Mouse (Mus musculus): ENCODE measurements at regions not wholly inside any gene's neighbourhood (a gene's known extent, or its start where the extent isn't known, plus 50 kb on each side); places are given as distances from the start of the nearest gene placed in this dataset.

DNA sequence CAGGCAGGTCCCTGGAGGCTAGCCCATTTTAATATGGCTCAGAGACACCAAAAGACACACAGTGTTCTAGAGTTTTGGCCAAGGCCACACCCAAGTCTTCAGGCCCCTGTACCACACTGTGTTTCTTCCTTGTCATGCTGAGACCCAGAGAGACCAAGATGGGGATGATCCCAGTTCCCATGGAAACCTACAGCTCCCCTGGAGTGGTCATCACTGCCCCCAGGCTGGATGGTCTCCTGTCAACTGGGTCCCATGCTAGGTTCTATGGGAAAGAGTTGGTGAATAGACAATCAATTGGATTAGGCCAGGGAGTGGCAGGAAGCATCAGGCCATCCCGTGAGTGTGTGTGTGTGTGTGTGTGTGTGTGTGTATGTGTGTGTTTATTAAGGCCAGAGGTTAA lies 80.5 kb upstream of the Tle3 start:
- no peak for DNase-seq (ENCODE audit: extremely low spot score)

DNA sequence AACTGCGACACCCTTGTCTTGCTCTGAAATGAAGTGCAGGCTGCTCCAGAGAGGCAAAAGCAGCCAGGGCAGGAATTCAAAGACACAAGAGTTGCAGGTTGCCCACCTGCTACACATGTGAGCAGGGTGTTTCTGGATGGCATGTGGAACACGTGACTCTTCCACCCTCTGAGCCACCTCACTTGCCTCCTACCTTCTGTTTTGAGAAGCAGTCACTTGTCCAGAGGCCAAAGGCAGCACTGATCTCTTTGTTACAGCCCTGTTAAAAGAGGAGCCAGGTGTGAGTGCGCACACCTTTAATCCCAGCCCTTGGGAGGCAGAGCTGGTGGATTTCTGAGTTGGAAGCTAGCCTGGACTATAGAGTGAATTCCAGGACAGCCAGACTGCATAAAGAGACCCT lies 79.7 kb upstream of the Tle3 start:
- DNase-seq (ENCODE audit: extremely low spot score) = no peak

DNA sequence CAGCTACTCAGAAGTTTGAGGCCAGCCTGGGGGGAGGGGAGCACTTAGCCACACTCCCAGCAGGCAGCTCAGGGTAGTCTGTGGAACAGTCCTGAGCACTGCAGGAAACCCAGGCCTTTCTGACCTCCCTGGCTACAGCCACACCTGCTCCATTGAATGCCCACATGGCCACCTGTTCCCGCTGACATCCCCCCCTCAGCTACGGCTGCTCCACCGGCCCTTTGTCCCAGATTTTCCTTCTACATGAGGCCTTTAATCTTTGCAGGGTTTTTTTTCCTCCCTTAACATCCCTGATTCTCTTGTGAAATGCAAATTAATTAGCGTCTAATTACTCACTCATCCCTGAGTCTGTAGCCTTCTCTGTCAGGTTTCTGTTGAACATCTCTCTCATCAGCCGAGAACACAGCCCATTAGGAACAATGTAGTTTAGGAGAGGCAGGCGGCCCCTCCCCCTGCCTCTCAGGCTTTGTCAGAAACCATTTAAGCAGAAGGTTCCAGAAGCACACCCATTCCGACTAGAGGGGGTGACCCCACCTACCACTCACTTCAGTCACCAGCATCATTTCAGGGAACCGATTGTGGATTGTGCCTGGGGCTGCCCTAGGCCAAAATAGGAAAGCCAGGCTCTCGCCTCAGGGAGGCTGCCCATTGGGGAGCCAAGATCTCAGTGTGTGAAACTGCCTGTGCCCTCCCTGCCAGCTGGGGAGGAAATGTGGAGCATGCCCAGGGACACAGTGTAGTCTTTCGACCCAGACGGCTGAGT lies 78.8 kb upstream of the Tle3 start:
- DNase-seq (ENCODE audit: extremely low spot score) = no peak

DNA sequence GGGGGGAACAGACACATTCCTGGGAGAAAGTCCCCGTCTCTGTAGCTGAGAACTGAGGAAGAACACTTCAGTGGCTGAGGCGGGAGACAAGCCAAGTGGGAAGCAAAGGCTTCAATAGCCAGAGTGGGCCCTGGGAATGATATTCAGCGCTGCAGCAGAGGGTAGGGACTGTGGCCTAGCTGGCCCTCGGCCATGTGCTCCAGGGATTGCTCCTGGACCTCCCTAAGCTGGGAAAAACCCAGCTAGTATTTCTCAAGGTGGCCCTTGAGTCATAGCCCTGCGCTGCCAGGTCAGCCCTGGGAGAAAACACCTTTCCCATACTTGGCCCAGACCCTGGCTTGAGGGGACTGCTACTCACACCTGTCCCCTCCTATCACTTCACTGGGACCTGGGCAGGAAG lies 77.2 kb upstream of the Tle3 start:
- no peak for DNase-seq (ENCODE audit: extremely low spot score)

DNA sequence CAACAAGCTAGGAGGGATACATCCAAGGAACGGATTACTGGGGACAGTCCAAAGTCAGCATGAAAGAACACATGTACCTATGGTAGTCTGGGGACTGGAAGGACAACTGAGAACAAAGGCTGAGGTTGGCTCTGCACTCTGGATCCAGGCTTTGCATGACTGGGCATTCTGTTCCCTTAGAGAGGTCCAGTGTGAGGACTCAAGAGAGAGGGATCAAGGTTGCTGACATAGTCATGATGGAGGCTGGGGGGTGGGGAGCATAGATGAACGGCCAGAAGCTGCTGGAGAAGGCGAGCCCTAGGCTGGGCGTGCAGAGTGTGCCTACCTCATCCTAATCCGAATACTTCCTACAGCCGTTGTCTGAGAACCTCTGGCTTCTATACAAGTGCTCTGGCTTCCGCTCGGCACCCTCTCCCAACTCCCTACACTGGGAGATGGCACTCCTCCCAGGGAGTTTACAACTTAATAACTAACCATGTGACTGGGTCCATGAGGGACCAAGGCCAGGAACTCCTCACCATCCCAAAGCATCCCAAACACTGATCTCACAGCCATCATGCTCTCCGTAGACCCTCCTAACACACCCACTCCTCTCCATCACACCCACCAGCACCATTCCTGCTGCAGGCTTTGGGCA lies 75.7 kb upstream of the Tle3 start:
- no peak for DNase-seq (ENCODE audit: extremely low spot score)

DNA sequence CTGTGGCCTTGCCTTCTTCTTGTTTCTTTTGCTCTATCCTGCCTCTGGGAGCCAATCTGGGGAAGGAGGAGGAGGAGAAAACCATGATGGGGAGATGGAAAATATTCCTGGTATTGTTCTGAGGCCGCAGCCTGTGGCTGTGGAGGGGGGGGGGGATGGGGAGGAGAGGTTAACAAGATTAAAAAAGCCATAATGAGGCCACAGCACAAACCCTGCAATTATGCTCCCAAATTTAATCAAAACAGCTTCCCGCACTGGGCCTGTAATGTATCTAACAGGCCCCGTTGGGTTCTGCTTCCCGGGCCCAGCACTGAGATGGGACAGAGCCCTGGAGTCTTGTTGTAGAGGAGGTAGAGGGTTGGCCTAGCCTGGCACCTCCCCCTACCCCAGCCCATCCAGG lies 74.8 kb upstream of the Tle3 start:
- DNase-seq (ENCODE audit: extremely low spot score) = no peak

DNA sequence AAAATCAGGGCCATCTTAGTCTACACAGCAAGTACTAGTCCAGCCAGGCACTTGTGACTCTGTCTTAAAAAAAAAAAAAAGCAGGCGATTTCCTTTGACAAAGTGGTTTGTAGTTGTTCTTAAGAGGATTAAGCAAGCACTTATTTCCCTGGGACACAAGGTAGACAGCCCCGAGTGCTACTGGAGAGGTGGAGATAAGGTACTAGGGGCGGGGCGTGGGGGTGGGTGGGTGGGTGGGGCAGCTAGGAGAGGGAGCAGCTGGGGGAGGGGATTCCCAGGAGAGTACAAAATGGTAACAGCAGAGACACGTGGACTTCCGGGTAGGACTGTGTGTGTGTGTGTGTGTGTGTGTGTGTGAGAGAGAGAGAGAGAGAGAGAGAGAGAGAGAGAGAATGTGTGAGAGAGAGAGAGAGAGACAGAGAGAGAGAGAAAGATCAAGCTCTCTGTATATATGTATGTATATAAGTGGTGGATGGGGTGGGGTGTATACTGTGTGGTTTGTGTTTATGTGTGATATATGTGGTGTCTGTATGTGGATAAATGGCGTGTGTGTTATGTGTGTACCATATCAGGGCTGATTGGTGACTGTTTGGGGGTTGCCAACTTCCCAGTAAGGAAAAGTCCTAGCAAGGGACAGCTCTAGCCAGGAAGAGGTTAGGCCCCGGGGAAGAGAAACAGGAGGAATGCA lies 72.1 kb upstream of the Tle3 start:
- no peak for DNase-seq (ENCODE audit: extremely low spot score)

DNA sequence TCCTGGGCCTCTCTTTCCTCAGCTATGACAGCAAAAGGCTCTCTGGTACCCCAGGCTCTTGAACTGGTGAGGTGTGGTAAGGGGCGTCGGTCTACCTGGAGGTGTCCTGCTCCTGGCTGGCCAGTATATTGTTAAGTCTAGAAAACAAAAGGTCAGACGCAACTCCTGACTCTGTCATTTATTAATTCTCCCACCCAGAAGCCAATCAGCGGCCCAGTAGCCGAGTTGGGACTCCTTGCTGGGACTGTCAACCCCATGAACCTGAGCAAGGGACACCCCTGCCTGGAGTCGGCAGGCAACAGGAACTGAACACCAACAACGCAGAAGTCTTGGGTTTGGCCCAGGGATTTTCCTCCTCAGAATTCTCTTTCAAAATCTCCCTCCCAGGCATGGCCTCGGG lies 71.1 kb upstream of the Tle3 start:
- no peak for DNase-seq (ENCODE audit: extremely low spot score)

DNA sequence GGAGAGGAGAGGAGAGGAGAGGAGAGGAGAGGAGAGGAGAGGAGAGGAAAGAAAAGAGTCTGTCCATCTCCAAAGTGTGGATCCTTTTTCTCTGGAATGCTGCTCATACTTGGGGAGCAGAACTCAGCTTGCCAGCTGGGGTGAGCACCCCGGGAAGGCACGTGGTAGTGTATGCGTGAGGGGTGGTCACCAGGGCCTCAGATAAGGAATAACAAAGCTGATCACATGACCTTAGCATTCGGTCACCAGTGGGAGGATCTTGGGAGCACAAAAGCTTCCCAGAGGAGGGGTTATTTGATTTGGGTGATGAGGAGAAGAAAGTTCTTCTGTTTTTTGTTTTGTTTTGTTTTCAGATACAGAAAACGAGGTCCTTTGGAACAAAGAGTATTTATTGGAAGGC lies 69.4 kb upstream of the Tle3 start:
- DNase-seq (ENCODE audit: extremely low spot score) = no peak

DNA sequence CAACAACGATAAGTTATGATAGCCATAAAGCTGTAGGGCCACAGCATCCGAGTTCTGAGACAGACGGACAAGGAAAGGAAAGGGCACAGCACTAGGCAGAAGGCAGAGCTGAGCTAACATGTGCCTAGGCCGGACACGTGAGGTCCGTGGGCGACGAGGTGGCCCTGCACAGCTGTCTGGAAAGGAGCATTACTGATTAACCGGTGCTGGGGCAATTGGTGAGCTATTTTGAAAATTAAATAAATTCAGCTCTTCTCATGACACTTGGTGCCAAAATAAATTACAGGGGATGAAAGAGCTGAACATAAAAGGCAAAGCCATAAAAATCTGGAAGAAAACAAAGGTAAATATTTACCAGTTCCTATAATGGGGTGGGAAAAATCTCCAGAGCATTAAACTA lies 65.9 kb upstream of the Tle3 start:
- no peak for DNase-seq (ENCODE audit: extremely low spot score)

DNA sequence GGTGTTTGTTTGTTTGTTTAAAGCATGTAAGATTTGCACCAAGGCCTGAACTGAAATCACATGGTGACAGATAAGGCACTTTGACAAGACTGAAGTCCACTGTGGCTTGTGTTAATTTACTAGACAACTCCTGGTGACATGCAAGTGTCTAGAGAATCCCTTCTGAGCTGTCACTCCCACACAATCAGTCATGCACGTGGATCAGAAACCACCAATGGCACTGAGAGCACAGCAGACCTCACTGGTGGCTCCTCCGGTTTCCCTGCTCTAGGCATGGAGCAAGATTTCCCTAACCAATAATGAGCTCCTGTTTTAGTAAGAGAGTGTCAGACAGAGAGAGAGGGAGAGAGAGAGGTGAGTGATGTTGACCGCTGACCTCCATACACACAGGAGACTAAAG lies 63.1 kb upstream of the Tle3 start:
- DNase-seq (ENCODE audit: extremely low spot score) = peak; percentile 27

DNA sequence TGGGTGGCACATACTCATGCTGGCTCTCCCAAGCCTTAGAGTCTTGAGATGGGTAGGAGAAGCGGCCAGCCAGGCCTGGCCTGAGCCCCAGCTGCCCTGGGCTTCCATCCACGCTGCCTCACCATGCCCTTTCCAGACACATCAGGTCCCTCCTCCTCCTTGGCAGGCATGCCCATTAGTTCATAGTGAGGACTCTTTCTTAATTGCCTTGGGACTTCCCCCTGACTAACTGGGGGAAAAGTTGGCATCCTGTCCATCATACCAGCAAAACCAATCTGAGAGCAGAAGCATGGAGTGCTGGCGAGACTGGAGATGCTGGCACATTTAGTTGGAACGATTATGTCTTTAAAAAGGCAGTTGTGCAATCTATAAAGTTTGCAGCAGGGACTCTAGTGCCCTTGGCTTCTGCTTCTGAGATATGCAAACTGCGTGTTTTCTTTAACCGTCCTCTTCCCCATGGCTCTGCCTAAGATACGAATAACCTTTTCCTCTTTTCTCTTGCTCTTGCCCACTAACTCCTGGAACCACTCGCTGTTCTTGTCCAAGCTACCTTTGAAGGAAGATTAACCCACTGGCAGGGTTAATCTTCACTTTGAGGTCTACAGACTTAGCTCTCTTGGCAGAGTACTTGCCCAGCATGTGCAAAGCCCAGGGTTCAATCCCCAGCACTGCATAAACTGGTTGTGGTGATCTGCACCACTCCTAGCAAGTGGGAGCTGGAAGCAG lies 62.2 kb upstream of the Tle3 start:
- DNase-seq (ENCODE audit: extremely low spot score) = no peak

DNA sequence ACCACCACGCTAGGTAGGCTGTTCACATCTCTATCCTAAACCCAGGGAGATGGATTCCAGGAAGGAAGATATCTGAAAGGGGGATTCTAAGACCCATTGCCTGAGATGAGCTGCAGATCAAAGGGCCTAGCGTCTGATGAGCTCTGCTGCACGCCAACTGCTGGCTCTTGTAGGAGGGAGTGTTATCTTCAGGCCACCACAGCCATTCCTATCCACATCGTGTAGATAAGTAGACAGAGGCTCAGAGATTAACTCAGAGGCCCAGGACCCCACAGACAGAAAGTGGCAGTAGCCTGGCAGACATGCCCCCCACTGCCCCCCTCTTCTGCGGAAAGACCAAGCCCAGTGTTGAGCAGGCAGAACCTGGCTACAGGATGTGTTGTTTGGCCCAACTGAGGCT lies 61.6 kb upstream of the Tle3 start:
- DNase-seq (ENCODE audit: extremely low spot score) = no peak

DNA sequence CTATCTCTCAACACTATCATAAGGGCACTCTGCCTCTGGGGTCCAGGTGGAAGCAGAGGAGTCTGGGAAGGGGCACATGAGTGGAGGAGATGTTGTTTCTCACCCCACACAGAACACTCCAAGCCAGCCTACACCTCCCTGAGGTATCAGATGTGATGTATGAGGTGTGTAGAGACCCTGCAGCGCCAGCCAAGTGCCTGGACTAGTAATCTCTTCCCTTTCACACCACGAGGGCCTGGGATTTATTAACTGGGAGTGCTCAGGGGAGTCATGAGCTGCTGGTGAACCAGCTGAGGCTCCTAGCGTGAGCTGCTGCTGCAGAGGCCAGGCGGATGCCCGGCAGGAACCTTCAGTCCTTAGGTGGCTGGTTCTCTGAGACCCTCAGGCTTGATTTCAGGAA lies 60.6 kb upstream of the Tle3 start:
- DNase-seq (ENCODE audit: extremely low spot score) = no peak

DNA sequence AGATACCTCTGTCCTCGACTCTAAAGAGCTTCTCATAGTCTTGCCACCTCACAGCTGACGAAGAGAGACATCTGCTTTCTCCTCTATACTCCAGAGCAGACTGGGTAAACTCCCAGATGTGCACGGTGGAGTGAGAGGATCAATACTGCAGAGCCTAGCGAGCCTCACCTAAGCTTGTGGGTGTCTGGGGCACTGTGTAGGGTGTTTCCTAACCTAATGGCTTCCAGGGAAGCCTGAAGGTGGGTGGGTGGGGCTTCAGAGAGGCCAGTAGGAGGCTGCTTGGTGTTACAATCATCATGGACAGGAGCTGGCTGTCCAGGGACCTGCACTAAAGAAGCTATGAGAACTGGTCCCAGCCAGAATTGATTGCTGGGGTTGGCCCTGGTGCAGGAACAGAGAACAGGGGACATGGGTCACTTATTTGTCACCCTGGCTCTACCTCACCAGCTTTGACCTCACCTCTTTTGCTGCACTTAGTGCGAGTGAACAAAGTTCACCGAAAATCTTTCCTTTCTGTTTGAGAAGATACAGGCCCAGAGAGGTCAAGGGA lies 57.5 kb upstream of the Tle3 start:
- DNase-seq (ENCODE audit: extremely low spot score) = no peak

DNA sequence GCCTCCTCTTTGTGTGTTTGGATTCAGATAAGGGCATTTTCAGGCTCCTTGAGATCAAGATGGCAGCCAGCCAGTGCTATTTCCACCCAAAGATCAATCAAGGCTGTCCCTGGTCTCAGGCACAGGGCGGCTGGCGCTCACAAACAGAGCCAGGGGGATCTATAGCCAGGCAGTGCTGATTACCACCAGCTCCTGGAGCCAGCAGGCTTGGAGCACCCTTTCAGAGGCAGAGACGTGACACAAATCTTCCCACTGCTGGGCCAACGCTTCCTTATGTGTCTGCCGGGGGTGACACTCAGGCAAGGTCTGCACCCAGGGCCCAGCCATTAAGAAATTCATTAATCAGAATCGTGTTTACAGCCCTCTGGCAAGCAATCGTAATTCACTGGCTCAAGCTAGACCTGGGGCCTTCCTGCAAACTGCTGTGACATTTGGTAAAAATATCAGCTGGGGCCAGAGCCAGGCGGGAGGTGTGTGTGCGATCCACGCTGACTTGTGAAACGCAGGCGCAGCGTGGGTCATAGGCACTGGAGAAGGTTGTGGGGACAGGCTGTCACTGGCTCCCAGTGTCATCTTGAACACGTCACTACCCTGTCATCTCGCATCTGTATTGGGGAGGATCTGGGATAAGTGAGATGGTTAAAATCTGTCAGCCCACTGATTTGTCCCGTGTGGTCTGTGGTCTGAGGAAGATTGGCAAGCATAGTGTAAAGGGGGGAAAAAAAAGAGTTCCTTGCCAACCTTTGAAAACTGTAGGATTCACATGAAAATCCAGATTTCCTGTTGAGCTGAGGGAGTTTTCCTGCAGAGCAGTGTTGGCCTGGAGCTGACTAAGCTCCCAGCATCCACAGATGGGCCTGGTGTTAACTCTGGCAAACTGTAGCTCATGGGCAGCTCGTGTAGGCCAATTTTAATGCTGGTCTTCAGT lies 56.5 kb upstream of the Tle3 start:
- DNase-seq (ENCODE audit: extremely low spot score) = no peak

DNA sequence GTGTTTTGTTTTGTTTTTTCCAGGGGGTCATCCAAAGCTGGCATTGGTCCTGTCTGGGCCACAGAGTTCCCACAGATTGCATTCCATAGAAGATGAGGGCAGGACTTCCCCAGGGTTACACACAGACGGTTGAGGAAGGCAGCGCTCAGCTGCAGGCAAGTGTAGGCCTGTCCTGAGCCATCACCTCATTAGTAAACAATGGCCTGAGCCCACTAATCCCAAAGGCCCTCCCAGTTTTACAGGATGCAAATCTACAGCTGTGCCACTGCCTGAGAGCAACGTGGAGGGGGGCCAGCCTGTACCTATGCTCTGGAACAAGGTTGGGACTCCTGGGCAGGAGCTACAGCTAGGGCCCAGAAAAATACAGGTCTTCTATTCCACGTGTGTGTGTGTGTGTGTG lies 55.7 kb upstream of the Tle3 start:
- DNase-seq (ENCODE audit: extremely low spot score) = no peak

DNA sequence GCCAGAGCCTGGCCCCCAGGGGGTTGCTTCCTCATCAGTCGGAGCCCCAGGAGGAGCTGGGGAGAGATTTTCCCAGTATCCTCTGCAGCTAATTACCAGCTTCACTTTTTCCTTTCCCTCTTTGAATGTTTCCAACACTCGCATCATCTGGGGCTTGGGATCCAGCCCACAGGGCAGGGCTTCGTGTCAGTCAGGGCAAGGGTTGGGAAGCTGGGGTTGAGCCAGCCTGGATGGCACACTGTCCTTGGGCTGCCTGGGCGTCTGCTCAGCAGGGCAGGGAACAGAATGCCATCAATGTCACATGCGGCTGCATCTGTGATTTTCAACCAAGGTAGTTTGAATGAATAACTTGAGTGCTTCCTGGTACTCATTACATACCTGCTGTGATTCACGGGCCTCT lies 52.4 kb upstream of the Tle3 start:
- DNase-seq (ENCODE audit: extremely low spot score) = no peak

DNA sequence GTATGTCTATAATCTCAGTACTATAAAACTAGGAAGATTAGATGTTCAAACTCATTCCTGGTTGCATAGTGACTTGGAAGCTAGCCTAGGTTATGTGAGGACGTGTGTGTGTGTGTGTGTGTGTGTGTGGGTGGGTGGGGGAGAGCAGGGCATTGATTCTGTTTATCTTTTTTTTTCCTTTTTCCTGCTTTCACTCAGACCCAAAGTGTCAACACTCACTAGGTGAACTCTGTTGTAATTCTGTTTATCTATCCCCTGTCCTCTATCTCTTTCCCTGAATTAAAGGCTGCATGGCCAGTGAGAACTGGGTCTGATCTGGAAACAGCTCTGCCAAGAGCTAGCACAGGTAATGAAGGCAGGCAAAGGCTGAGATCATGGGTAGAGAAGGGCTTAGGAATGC lies 50.9 kb upstream of the Tle3 start:
- no peak for DNase-seq (ENCODE audit: extremely low spot score)

DNA sequence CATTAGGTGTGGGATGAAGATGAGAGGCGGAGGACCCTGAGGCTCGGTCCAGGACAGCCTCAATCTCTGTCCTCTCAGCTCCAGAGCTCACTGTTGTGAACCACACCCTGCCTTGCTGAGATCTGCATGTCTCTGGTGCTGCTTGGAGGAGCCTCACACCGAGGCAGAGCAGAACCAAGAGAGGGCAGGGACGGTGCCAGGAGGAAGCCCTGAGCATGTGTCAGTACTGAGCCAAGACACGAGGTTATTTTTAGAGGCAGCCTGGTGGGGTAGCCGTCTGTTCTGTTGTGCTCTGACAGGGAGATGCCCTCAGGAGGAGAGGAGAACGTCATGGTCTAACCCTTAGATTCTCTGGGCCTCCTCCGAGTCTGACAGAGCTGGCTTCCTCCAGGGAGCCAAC lies 50.3 kb upstream of the Tle3 start:
- DNase-seq (ENCODE audit: extremely low spot score) = no peak

DNA sequence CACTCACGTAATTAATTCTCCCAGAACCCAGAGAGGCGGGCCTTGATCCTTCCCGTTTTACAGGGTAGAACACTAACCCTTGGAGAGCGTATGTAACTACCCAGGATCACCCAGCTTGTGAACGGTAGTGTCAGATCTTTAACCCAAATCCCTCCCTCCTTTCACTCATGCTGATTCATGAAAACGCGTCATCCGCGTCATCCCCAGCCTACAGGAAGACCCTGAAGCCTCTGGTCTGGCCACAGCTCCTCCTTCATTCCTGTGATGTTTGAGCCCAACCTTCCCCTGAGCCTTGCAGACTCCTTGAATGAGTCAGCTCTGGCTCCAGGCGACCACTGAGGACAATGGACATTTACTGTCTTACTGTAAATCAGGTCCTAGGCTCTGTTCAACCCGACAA lies 49.8 kb upstream of the Tle3 start:
- DNase-seq (ENCODE audit: extremely low spot score) = no peak

All from embryo, embryonic 9.5 days (tissue).